Mouse (Mus musculus): ENCODE results near the gene Calm5. TPM values are rescaled to one million over a fixed set of nuclear protein-coding genes. Genes with fewer than 3 reads are reported as not detected.
"Not testable (repeated sequence)": the region's sequence is repeated elsewhere in the genome, so short reads cannot be mapped to it uniquely, and the experiment has no call there.

The Calm5 gene
- total RNA-seq, 2 experiments from 2014 or later: not detected

- DNase-seq (ENCODE audit: low spot score in 2 of 2): no peak
These were observed 11.8 kb downstream of the Calm5 start for GRCm38 (mm10) chr13:3865648-3866354.

GRCm38 (mm10) chr13:3866355-3867052, 12.5 kb downstream of the Calm5 start:
- DNase-seq (ENCODE audit: low spot score in 2 of 2): no peak

DNA sequence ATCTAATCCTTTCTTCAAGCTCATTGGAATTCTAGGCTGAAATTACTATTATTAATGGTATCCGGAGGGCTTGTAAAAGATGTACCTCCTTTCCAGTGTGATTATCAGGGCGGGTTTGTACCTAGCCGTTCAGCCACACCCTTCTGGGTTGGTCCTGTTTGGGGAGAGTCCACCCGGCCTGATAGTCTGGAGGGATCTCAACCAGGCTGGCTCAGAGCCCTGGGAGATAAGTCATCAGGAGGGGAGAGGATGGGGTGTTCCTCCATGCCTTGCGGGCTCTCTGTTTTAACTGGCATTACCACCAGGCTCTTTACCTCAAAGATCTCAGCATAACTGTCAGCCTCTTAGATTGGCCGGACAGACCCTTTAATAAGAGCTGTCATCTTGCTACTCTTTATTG, 13.2 kb downstream of the Calm5 start:
- DNase-seq (ENCODE audit: low spot score in 2 of 2): no peak

DNA sequence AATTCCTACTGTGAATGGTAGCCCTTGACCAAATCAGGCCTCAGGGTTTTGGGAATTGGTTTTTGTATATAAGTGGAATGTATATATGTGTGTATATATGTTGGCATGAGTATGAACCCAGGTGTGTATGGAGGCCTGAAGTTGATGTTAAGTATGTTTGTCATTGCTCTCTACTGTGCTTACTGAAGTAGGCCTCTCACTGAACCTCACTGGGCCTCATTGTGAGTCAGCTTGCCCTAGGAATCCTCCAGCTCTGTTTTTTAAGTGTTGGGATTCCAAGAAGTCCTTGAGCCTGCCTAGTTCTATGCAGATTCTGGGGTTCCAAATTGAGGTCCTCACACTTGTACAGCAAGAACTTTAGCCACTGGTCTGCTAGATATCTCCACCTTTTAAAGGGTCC, 15.9 kb downstream of the Calm5 start:
- no peak for DNase-seq (ENCODE audit: low spot score in 2 of 2)

- no peak for DNase-seq (ENCODE audit: low spot score in 2 of 2)
These were observed 18.9 kb downstream of the Calm5 start for GRCm38 (mm10) chr13:3872832-3873231.

DNA sequence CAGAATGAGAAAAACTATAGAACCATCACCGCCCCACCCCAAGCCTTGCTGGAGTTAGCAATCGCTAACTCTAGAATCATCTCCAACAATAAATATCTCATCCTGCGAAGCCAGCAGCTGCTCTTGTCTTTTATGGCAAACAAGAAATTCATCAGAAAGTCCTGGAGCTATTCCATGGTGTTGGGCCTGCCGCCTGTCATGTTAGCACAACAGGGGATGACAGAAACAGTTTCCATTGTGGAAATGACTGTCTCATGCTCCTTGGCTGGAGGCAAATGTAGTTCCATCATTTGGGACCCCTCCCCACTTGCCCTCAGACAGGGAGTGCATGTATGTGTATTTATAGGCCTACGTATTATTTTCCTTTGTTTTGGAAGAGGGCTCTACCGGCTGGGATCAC, 22.5 kb downstream of the Calm5 start:
- DNase-seq (ENCODE audit: low spot score in 2 of 2): no peak

- DNase-seq (ENCODE audit: low spot score in 2 of 2): no peak
These were observed 23.2 kb downstream of the Calm5 start for GRCm38 (mm10) chr13:3877185-3877584.

DNA sequence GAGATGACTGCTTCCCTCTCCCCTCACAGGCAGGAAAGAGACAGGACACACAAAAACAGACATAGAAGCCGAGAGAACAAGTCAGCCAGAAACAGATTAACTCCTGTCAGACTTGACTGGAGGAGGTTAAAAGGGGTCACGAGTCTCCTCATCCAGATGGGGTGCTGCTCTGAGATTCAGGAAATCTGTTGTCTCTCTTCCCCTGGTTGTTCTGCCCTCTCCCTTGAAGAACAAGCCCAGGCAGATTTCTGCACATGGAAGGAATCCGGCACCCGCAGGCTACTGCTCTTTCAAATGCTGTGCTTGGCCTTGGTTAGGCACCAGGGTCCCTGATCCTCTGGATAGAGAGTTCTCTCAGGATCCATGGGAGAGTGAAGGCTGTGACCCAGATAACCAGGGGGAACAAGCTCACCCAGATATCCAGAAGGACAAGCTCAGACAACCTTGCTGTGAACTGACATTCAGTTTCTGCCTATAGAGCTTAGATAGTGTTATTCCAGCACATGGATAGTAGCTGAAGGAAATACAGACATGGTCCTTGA, 23.8 kb downstream of the Calm5 start:
- no peak for DNase-seq (ENCODE audit: low spot score in 2 of 2)

GRCm38 (mm10) chr13:3886663-3887062, 32.7 kb downstream of the Calm5 start:
- DNase-seq (ENCODE audit: low spot score in 2 of 2): no peak

DNA sequence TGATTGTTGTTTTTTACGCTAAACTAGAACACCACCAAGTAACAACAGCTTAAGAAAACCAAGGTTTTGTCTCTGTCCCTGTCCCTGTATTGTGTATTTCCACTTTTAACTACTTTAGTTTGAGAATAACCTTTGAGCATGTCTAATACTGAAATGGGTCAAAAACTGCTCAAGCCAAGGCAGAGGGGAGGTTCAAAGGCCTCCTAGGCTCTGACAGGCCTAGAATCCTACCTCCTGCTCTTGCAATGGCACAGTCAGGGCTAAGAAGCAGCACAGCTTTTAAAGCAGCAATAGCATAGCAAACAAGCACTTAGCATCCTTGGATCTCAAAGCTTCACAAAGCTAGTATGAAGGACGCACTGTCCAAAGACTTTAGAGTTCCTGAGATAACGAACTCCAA, 35.1 kb downstream of the Calm5 start:
- DNase-seq (ENCODE audit: low spot score in 2 of 2): no peak

GRCm38 (mm10) chr13:3890061-3890460, 36.1 kb downstream of the Calm5 start:
- no peak for DNase-seq (ENCODE audit: low spot score in 2 of 2)

DNA sequence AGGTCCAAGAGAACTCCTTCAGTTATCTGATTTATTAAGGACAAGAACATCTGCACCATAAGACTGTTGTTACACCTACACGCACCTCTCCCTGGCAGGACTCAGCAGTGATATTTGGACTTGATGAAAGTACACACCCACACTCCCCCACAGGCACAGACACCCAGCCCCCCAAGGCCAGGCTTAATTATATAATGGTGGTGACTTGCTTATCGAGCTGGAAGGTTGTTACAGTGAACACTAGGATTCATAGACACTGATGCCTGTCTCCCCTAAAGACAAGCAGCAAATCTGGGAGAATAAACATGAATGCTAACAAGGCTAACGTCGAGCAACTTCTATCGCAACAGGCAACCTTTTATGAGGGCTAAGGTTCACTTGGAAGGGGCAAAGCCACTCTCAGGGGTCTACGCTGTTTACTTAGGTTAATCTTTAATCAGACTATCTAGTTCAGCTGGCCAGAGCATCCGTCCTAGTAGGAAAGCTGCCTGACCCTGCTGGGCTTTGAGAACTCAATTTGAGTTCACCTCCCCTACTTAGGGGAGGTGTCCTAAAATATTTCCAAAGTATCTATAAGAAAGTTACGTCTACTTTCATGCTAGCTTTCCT, 37.6 kb downstream of the Calm5 start:
- DNase-seq (ENCODE audit: low spot score in 2 of 2): no peak

- no peak for DNase-seq (ENCODE audit: low spot score in 2 of 2)
These were observed 38.6 kb downstream of the Calm5 start for GRCm38 (mm10) chr13:3892601-3893000.

GRCm38 (mm10) chr13:3893126-3893734, 39.3 kb downstream of the Calm5 start:
- peak; percentile 74 to 86 for DNase-seq (ENCODE audit: low spot score in 2 of 2)

DNA sequence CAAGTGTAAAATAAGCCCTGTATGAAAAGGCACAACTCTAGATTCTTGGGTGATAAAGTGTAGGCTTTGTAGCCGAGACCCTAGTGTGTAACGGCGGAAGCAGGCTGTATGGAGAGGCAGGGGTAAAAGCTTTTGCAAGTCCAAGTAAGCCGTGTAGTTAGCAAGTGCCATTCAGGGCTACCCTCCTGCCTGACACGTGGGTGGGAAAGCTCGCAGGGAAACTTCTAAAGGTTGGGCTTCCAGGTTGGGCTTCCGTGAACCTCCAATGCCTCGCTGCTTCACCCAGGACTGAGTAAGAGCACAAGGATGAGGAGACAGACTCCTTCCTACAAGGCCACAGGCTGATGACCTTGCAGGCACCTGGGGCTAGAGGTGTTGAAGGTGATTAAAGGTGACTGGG, 40.6 kb downstream of the Calm5 start:
- no peak for DNase-seq (ENCODE audit: low spot score in 2 of 2)

GRCm38 (mm10) chr13:3895397-3895980, 41.5 kb downstream of the Calm5 start:
- DNase-seq (ENCODE audit: low spot score in 2 of 2): no peak

- DNase-seq (ENCODE audit: low spot score in 2 of 2): no peak
These were observed 42.1 kb downstream of the Calm5 start for GRCm38 (mm10) chr13:3896032-3896431.

DNA sequence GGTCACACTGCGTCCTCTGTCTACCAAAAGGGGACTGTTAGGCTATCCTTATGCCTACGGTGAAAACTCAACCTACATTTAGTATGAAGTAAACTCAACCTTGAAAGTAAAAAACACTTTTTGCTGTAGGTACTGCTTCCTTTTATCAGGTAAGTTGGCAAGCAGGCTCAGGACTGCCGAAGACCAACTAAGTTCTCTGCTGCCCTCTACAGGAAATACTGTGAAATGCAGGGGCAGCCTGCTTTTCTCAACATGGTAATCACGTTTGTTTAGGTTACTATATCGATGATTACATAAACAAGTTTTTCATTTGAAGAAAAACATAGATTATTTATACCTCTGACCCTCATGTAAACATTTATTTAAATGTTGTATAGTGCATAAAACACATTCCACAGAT, 42.9 kb downstream of the Calm5 start:
- DNase-seq (ENCODE audit: low spot score in 2 of 2): no peak

DNA sequence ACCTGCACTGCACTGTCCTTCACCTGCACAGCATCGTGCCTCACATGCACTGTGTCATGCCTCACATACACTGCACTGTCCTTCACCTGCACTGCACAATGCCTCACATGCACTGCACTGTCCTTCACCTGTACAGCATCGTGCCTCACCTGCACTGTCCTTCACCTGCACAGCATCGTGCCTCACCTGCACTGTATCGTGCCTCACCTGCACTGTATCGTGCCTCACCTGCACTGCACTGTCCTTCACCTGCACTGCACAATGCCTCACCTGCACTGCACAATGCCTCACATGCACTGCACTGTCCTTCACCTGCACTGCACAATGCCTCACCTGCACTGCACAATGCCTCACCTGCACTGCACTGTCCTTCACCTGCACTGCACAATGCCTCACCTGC, 44.2 kb downstream of the Calm5 start:
- DNase-seq (ENCODE audit: low spot score in 2 of 2): not testable (repeated sequence)

- DNase-seq (ENCODE audit: low spot score in 2 of 2): no peak
These were observed 45.3 kb downstream of the Calm5 start for GRCm38 (mm10) chr13:3899301-3899700.

Data from adrenal gland, postnatal 4 days (tissue).